Comparison of ENCODE assay signal across 14 mouse cellular contexts in genomic region chr4:98097013-98097566, GRCm38 (mm10).
DNase-seq lines count a peak whose midpoint lies in the region; ATAC-seq and TF ChIP-seq lines count a peak whose summit lies in the region.
"Had no signal": no experiment of that assay in that cellular context is flagged by ENCODE, and none has a peak within 500 bp of the region (broad histone marks: within the 10 kb centered on the region; RNA-seq: fewer than 3 reads in every experiment).

No protein-coding gene starts in this region.

- no peak overlapping the region for H3K9ac ChIP-seq in hindbrain, embryonic 13.5 days
- H3K9ac ChIP-seq in hindbrain, embryonic 11.5 days (ENCODE audit: low read depth, low read length) = no peak overlapping the region
- H3K9ac ChIP-seq in intestine, embryonic 16.5 days (ENCODE audit: low read depth, low read length) = no peak overlapping the region
- no peak overlapping the region for H3K9ac ChIP-seq in forebrain, postnatal 0 days
- H3K9ac ChIP-seq: liver, embryonic 14.5 days; midbrain, embryonic 12.5 days had no signal

- H3K9me3 ChIP-seq in hindbrain, embryonic 13.5 days = no peaks in the 10 kb centered on the region
- no peaks in the 10 kb centered on the region for H3K9me3 ChIP-seq in hindbrain, embryonic 11.5 days (ENCODE audit: control insufficient read depth, low read length)
- H3K9me3 ChIP-seq in intestine, embryonic 16.5 days (ENCODE audit: control insufficient read depth, low read length) = no peaks in the 10 kb centered on the region
- no peaks in the 10 kb centered on the region for H3K9me3 ChIP-seq in forebrain, postnatal 0 days (ENCODE audit: low read length)
- H3K9me3 ChIP-seq: midbrain, embryonic 12.5 days had no signal

- TF ChIP-seq CTCF in forebrain, postnatal 0 days (IDR thresholded peaks at IDR 0.05; ENCODE audit: low read depth) = no peak

- peak overlapping the region; percentile 2; the same call in 1 of the 2 replicates for H3K27ac ChIP-seq in hindbrain, embryonic 13.5 days
- no peak overlapping the region for H3K27ac ChIP-seq in hindbrain, embryonic 11.5 days (ENCODE audit: low read depth, low read length)
- 0 out of 2 replicates have a peak overlapping the region, but pooled peaks have one; percentile 20 for H3K27ac ChIP-seq in intestine, embryonic 16.5 days (ENCODE audit: low read length)
- H3K27ac ChIP-seq in forebrain, postnatal 0 days (ENCODE audit: low read depth, low read length) = no peak overlapping the region
- H3K27ac ChIP-seq: liver, embryonic 14.5 days; midbrain, embryonic 12.5 days had no signal

- H3K27me3 ChIP-seq in hindbrain, embryonic 13.5 days = no peaks in the 10 kb centered on the region
- no peaks in the 10 kb centered on the region for H3K27me3 ChIP-seq in hindbrain, embryonic 11.5 days (ENCODE audit: control insufficient read depth, insufficient read depth, low read length)
- H3K27me3 ChIP-seq in intestine, embryonic 16.5 days (replicated peaks; ENCODE audit: control insufficient read depth, insufficient read depth, low read length) = no peaks in the 10 kb centered on the region
- no peaks in the 10 kb centered on the region for H3K27me3 ChIP-seq in forebrain, postnatal 0 days (ENCODE audit: insufficient read depth, low read length)

- no peak for DNase-seq in hindbrain, embryonic 11.5 days (ENCODE audit: low spot score)
- peak; percentile 82 for DNase-seq in 416B (ENCODE audit: low read depth)
- DNase-seq in kidney, postnatal 4 days = no peak
- DNase-seq in left cerebral cortex, adult 8-10 months (ENCODE audit: low spot score in 2 of 2) = no peak
- DNase-seq in forebrain, postnatal 0 days = no peak
- DNase-seq: cerebellum, adult 2 months; heart, postnatal 4 days; layer of hippocampus, adult 9-11 months; thymus, adult 18-20 months had no signal

- no peak overlapping the region for H3K4me3 ChIP-seq in hindbrain, embryonic 13.5 days
- H3K4me3 ChIP-seq in hindbrain, embryonic 11.5 days (ENCODE audit: low read depth, low read length) = no peak overlapping the region
- no peak overlapping the region for H3K4me3 ChIP-seq in intestine, embryonic 16.5 days (ENCODE audit: low read length)
- H3K4me3 ChIP-seq in forebrain, postnatal 0 days (ENCODE audit: low read depth, low read length) = no peak overlapping the region
- H3K4me3 ChIP-seq: midbrain, embryonic 12.5 days had no signal

- 78% methylated on average over 4 of the region's 4 CpGs for WGBS in hindbrain, embryonic 13.5 days
- 92% methylated on average over 4 of the region's 4 CpGs for WGBS in hindbrain, embryonic 11.5 days
- WGBS in intestine, embryonic 16.5 days = 64% methylated on average over 4 of the region's 4 CpGs
- 82% methylated on average over 4 of the region's 4 CpGs for WGBS in forebrain, postnatal 0 days

- ATAC-seq in hindbrain, embryonic 13.5 days (ENCODE audit: low FRiP score) = no peak
- ATAC-seq in hindbrain, embryonic 11.5 days (ENCODE audit: low FRiP score) = no peak
- ATAC-seq in CD4-positive, CD25-positive, alpha-beta regulatory T cell, adult 4 months = peak; percentile 76
- peak; percentile 31; the same call in 1 of the 2 replicates for ATAC-seq in intestine, embryonic 16.5 days
- ATAC-seq in forebrain, postnatal 0 days = no peak

- peaks cover 55% of the 10 kb centered on the region for H3K4me1 ChIP-seq in hindbrain, embryonic 13.5 days (replicated peaks)
- peaks cover 2% of the 10 kb centered on the region; the same call in 1 of the 2 replicates for H3K4me1 ChIP-seq in hindbrain, embryonic 11.5 days (replicated peaks; ENCODE audit: control insufficient read depth, insufficient read depth, low read length)
- H3K4me1 ChIP-seq in intestine, embryonic 16.5 days (ENCODE audit: control insufficient read depth, insufficient read depth, low read length) = peaks cover 4% of the 10 kb centered on the region; the same call in 1 of the 2 replicates
- no peaks in the 10 kb centered on the region for H3K4me1 ChIP-seq in forebrain, postnatal 0 days (ENCODE audit: insufficient read depth)

- no peak overlapping the region for H3K4me2 ChIP-seq in hindbrain, embryonic 13.5 days
- no peak overlapping the region for H3K4me2 ChIP-seq in hindbrain, embryonic 11.5 days (replicated peaks; ENCODE audit: low read depth, low read length)
- no peak overlapping the region for H3K4me2 ChIP-seq in intestine, embryonic 16.5 days (ENCODE audit: low read depth, low read length)
- no peak overlapping the region for H3K4me2 ChIP-seq in forebrain, postnatal 0 days (ENCODE audit: low read depth)
- H3K4me2 ChIP-seq: midbrain, embryonic 12.5 days had no signal

- H3K36me3 ChIP-seq in hindbrain, embryonic 13.5 days = no peaks in the 10 kb centered on the region
- H3K36me3 ChIP-seq in hindbrain, embryonic 11.5 days (ENCODE audit: control insufficient read depth, insufficient read depth, low read length) = no peaks in the 10 kb centered on the region
- no peaks in the 10 kb centered on the region for H3K36me3 ChIP-seq in intestine, embryonic 16.5 days (ENCODE audit: control insufficient read depth, insufficient read depth, low read length)
- no peaks in the 10 kb centered on the region for H3K36me3 ChIP-seq in forebrain, postnatal 0 days (ENCODE audit: insufficient read depth)
- H3K36me3 ChIP-seq: midbrain, embryonic 12.5 days had no signal

Comparison
In these comparisons a context has a peak if more than half of its experiments do, and no peak if none do; other contexts are left out.
1. H3K27ac ChIP-seq: peak in hindbrain, embryonic 13.5 days (single experiment) and intestine, embryonic 16.5 days (single experiment); none in hindbrain, embryonic 11.5 days (single experiment) and forebrain, postnatal 0 days (single experiment).
2. ATAC-seq: peak in CD4-positive, CD25-positive, alpha-beta regulatory T cell, adult 4 months (single experiment) and intestine, embryonic 16.5 days (single experiment); none in hindbrain, embryonic 13.5 days (single experiment), hindbrain, embryonic 11.5 days (single experiment) and forebrain, postnatal 0 days (single experiment).